Mouse (Mus musculus): ENCODE measurements around the gene Fitm2.

- TF ChIP-seq CTCF (IDR thresholded peaks at IDR 0.05; ENCODE audit: borderline replicate concordance, insufficient read depth, low read length), result no peak
- no peak for TF ChIP-seq POLR2A (IDR thresholded peaks at IDR 0.05; ENCODE audit: low read depth, low read length)
Measured at GRCm38 (mm10) chr2:163502219-163502618, 29.8 kb upstream of the Fitm2 start.

Measured in embryonic fibroblast, embryonic 13.5 days (primary cell).